Mouse (Mus musculus): ENCODE data around the gene Bpifc.
A peak's percentile ranks its signal among the peaks of the same experiment; 100 is the strongest.

Gene Bpifc

DNA sequence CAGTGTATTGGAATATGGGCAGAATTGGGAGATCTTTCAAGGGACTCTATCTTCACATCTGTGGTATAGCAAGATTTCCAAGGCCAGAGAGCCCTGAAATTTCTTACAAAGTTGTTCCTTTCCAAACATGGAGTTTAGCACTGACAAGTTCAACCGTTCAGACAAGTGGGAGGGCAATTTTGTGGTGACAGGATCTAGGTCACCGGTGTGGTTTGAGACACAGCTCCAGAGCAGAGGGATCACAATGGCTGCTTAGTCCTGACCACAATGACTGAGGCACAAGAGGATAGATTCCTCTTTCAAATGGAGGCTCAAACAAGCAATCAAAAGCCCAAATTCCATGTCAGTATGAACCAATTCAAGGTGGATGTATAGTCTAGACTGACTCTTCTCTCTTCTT is 523 bp downstream of the Bpifc start:
- DNase-seq (ENCODE audit: low spot score), result no peak

DNA sequence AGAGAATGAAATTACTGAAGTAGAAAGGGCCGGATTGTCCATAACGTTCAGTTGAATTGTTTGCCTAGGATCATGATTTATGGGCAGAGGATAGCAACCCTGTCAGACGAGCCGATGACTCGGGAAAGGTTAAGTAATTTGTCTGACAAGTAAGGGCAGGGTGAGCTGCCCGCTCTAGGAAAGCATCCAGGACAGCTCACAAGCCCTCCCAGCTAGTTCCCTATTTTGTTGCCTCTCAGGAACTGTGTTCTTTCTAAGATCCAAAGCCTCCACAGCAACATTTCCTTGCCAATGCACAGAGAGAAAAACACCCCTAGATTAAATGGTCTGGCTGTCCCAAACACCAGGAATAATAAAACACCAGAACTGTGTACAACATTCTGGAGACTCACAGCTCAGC is 1.1 kb downstream of the Bpifc start:
- DNase-seq (ENCODE audit: low spot score), result no peak

GRCm38 (mm10) chr10:86009688-86010087 is 2.0 kb downstream of the Bpifc start:
- no peak for DNase-seq (ENCODE audit: low spot score)

GRCm38 (mm10) chr10:86006455-86006854 is 5.2 kb downstream of the Bpifc start:
- no peak for DNase-seq (ENCODE audit: low spot score)

- DNase-seq (ENCODE audit: low spot score), result no peak
These were observed 11.2 kb downstream of the Bpifc start for GRCm38 (mm10) chr10:86000447-86000846.

- no peak for DNase-seq (ENCODE audit: low spot score)
These were observed 17.1 kb downstream of the Bpifc start for GRCm38 (mm10) chr10:85994543-85995104.

DNA sequence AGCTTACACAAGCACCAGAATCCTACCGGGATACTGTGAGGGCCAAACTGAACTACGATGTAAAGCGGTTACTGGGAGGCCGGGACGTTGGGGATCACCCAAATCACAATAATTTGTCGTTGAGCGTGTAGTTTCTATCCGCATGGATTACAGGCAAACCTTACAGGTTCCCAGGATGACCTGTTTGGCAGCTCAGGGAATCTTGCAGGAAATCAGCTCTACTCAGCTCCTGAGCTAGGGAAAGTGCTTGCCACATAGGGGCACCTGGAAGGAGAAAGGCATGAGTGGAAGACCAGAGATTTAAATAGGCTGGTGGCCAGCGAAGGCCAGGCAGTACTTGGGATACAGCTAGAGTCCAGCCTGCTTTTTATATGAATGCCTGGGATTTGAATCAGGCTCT is 17.9 kb downstream of the Bpifc start:
- no peak for DNase-seq (ENCODE audit: low spot score)

- DNase-seq (ENCODE audit: low spot score), result no peak
These were observed 19.3 kb downstream of the Bpifc start for GRCm38 (mm10) chr10:85992412-85992811.

- DNase-seq (ENCODE audit: low spot score), result no peak
These were observed 22.1 kb downstream of the Bpifc start for GRCm38 (mm10) chr10:85989412-85990115.

GRCm38 (mm10) chr10:85972915-85973314 is 38.8 kb downstream of the Bpifc start:
- no peak for DNase-seq (ENCODE audit: low spot score)

DNA sequence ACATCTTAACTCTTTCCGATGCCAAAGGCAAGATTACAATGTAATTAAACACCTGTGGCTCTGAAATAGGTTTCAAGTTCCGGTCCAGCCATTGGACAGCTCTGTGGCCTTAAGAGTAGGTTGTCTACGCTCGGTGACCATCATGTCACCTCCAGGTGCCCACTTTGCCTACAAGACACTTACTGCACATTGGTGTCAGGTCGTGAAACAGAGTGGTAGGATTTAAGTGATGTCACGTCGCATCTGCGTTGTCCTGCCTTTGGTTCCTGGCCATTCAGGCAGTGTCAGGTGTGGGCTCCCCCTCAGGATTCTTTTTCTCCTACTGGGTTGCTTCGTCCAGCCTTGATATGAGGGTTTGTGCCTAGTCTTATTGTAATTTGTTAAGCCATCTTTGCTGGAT is 39.9 kb downstream of the Bpifc start:
- no peak for DNase-seq (ENCODE audit: low spot score)

DNA sequence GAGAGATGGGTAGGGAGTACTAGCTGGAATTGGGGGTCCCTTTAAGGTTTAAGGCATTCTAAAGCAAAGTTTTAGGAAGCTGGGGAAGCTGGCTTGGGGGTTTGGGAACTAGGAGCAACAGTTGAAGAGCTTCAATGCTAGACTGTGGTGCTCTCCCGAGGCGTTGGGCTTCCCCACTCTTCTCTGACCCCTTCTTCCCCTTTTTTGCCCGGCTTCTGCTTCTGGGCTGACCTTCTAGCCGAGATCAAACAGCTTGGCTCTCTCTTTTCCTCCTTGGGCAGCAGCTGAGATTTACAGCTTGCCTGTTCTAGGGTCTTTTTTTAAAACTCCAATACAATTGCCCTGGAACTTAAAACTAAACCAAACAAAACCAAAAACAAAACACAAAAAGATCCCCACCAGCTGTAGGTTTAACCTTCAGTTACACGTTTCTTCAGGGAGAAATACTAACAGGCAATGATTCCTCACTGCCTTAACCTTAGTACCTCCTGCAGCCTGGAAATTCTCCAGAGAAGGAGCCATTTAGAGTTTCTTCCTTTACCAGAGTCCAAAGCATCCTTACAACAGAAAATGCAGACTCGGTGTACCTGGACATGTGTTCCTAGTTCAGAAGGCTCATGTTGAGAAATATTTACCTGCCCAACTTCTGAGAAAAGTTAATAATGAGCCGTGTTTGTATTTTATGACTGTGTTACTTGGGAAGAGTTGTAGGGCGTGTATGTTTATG is 41.6 kb downstream of the Bpifc start:
- DNase-seq (ENCODE audit: low spot score), result no peak

DNA sequence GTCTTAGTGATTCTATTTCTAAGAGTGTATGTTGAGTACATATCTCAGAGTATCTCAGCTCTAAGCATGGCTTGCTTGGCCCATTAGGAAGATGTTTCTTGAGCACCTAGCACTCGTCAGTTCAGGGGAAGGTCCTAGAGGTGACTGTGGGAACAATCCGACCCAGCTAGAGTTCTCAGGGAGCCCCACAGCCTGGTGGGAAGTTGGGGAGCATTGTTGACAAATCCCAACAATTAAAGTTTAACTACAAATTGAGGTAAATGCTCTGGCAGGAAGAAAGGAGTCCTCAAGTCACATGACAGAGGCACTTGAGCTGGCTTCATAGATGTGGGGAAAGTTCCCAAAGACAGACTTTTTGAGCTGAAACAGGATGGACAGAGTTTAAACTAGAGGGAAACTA is 43.0 kb downstream of the Bpifc start:
- no peak for DNase-seq (ENCODE audit: low spot score)

- peak; percentile 87 for DNase-seq (ENCODE audit: low spot score)
These were observed 43.5 kb downstream of the Bpifc start for GRCm38 (mm10) chr10:85968157-85968634.

GRCm38 (mm10) chr10:85967411-85968156 is 44.1 kb downstream of the Bpifc start:
- DNase-seq (ENCODE audit: low spot score), result no peak

- no peak for DNase-seq (ENCODE audit: low spot score)
These were observed 45.2 kb downstream of the Bpifc start for GRCm38 (mm10) chr10:85966476-85966875.

- no peak for DNase-seq (ENCODE audit: low spot score)
These were observed 47.4 kb downstream of the Bpifc start for GRCm38 (mm10) chr10:85964316-85964715.

DNA sequence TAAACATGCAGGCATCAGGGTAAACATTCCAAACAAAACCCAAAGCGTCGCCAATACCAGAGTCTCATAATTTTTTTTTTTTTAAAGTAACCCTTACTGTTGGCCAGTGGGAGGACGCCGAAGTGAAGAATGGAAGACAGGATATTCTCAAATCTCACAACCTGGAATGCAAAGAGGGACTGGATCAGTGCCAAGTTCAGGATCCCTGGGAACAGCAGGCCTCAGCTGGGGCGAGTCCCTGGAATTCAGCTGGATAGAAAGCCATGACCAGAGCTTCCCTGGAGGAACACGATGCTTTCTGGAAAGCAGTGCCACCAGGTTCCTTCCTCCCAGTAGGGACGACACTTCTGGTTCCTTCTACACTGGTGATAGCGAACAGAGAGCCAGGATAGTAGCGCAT is 48.8 kb downstream of the Bpifc start:
- DNase-seq (ENCODE audit: low spot score), result no peak

- peak; percentile 97 for DNase-seq (ENCODE audit: low spot score)
These were observed 54.2 kb downstream of the Bpifc start, which contains the start of gene Rtcb for GRCm38 (mm10) chr10:85957464-85957950. Gene Rtcb (minus strand): TSS chr10:85957823.

DNA sequence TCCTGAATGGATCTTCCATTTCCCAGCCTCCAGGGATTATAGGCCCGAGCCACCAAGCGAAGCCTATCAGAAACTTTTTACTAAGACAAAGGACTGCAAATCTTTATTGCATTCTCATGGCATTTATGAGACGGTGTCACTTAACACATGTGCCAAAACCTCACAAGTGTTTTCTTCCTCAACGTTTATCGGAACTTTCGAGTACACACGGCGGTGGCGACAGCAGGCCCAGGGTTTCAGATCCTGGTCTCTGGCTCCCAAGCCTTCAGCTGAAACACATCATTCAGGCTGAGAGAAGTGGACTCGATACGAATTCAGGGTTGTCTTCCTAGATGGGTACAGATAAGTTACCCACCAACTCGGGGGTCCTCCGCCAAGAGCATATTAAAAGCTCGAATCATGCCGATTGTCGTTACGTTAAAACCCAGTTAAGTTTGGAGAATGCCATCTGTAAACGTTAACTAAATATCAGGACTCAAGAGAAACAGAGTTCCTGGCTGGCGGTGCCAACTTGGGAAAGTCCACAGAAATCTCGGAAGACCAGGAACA is 54.8 kb downstream of the Bpifc start:
- peak; percentile 3 for DNase-seq (ENCODE audit: low spot score)

GRCm38 (mm10) chr10:85954429-85954828 is 57.3 kb downstream of the Bpifc start:
- no peak for DNase-seq (ENCODE audit: low spot score)

DNA sequence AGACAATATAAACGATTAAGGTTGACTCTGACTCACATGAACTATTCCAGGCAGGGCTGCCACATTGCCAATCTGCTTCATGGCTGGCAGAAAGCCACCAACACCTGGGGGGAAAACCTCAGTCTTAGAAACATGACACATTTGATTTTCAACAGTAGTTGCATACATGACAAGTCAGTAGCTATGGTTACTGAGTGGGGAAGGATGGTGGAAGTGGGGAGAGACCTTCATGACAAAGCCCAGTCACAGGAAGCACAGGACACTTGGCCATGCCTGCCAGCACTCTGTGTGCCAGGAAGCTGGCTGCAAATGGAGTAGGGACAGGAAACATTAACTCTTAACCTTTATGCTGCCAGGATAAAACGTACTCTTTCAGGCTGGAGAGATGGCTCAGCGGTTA is 58.3 kb downstream of the Bpifc start:
- no peak for DNase-seq (ENCODE audit: low spot score)
